Mouse (Mus musculus) midbrain, embryonic 12.5 days (tissue): ENCODE data around the gene Nfe2l2. TPM values are rescaled to one million over a fixed set of nuclear protein-coding genes. Genes with fewer than 3 reads are reported as not detected.
"Not testable (repeated sequence)": the region's sequence is repeated elsewhere in the genome, so short reads cannot be mapped to it uniquely, and the experiment has no call there.

Experiments
- ATAC-seq: fragments of 200-750 bp; cut with Nextera tagmentation; 2 replicates; pipeline ENCODE4 v1.8.0; 2017; ENCODE audit warnings: low read depth, moderate TSS enrichment, moderate library complexity; ENCODE audit not compliant: low FRiP score
- H3K27ac ChIP-seq: fragments of 300-500 bp; sonication (generic); replicated peaks from 2 replicates; pipeline ENCODE4 v1.5.1; 2016; ENCODE audit warnings: mild to moderate bottlenecking
- H3K27me3 ChIP-seq: fragments of 300-500 bp; sonication (generic); 2 replicates; pipeline ENCODE4 v1.6.1; 2016; ENCODE audit warnings: mild to moderate bottlenecking
- H3K36me3 ChIP-seq: fragments of 300-500 bp; sonication (generic); 2 replicates; pipeline ENCODE4 v1.6.1; 2016
- H3K4me1 ChIP-seq: fragments of 300-500 bp; sonication (generic); 2 replicates; pipeline ENCODE4 v1.6.1; 2016
- H3K4me2 ChIP-seq: fragments of 300-500 bp; sonication (generic); replicated peaks from 2 replicates; pipeline ENCODE4 v1.6.1; 2016; ENCODE audit warnings: mild to moderate bottlenecking, moderate library complexity
- H3K4me3 ChIP-seq: fragments of 300-500 bp; sonication (generic); 2 replicates; pipeline ENCODE4 v1.5.1; 2016; ENCODE audit warnings: mild to moderate bottlenecking
- H3K9ac ChIP-seq: fragments of 300-500 bp; sonication (generic); replicated peaks from 2 replicates; pipeline ENCODE4 v1.6.1; 2016; ENCODE audit warnings: mild to moderate bottlenecking, moderate library complexity
- H3K9me3 ChIP-seq: fragments of 300-500 bp; sonication (generic); 2 replicates; pipeline ENCODE4 v1.6.1; 2016; ENCODE audit warnings: mild to moderate bottlenecking
- WGBS: fragments of 180-500 bp; shearing (Covaris S2); methylation state at CpG from one replicate; pipeline ENCODE4 v1.1.7; 2016; 5-methylcytosine and 5-hydroxymethylcytosine counted together
- polyA plus RNA-seq: library from polyadenylated mRNA; unstranded; fragments of >200 nt; fragmentation: Nextera tagmentation; extraction: Ambion mirVana; gene quantifications from 2 replicates; pipeline ENCODE4 v1.2.1, GENCODE M21; 2016

Gene Nfe2l2
- polyA plus RNA-seq, 1 experiment from 2014 or later = 20.3 TPM

- Histone ChIP-seq H3K4me1 (peaks cover 23% of the 10 kb centered on the region), H3K36me3 (no peaks in the 10 kb centered on the region; the same call in 1 of the 2 replicates), H3K9ac (no peak overlapping the region), H3K27me3 (no peaks in the 10 kb centered on the region), H3K27ac (peak overlapping the region; percentile 93), H3K4me2 (no peak overlapping the region), H3K9me3 (no peaks in the 10 kb centered on the region), H3K4me3 (no peak overlapping the region)
- WGBS = 95% methylated on average over 5 of the region's 5 CpGs
- ATAC-seq = no peak
Observed at GRCm38 (mm10) chr2:75656924-75657323, 47.5 kb downstream of the Nfe2l2 start.

DNA sequence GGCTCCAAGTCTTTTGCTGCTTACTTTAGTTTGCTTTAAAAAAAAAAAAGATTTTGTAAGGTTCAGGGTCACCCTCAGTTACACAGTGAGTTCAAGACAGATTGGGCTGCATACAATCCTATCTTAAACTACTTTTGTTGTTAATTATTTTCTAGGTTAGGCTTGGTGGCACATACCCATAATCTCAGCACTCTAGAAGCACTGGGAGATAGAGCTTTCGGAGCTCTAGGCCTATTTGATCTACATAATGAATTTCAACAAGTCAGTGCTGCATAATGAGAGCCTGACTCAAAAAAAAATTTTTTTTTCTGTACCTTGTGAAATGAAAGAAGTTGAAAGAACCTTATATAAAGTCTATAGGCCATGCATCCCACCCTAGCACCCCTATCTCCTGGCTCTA lies 49.8 kb downstream of the Nfe2l2 start:
- Histone ChIP-seq H3K4me3 (no peak overlapping the region), H3K4me2 (no peak overlapping the region), H3K9ac (no peak overlapping the region), H3K27ac (no peak overlapping the region), H3K36me3 (no peaks in the 10 kb centered on the region), H3K27me3 (no peaks in the 10 kb centered on the region), H3K9me3 (no peaks in the 10 kb centered on the region), H3K4me1 (peaks cover 10% of the 10 kb centered on the region)
- WGBS = 85% methylated on average over 1 of the region's 1 CpGs
- ATAC-seq = no peak

DNA sequence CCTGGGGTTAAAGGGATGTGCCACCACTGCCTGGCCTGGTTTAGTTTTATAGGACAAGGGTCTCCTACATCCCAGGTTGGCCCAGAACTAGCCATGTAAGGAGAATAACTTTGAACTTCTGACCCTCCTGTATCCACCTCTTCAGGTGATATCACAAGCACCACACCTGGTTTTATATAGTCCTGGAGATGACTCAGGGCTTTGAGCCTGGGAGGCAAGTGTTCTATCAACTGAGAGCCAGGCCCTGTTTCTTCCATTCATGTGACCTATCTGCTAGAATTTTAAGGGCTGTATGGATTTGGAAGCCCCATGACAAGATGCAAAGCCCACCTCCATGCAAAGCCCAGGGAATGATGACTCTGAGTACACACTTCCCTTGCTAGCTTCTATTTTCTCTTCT lies 51.3 kb downstream of the Nfe2l2 start:
- no peak overlapping the region for H3K4me3 ChIP-seq
- H3K4me2 ChIP-seq = no peak overlapping the region
- no peak overlapping the region for H3K27ac ChIP-seq
- H3K9me3 ChIP-seq = no peaks in the 10 kb centered on the region
- no peak for ATAC-seq
- no peaks in the 10 kb centered on the region for H3K36me3 ChIP-seq
- no peak overlapping the region for H3K9ac ChIP-seq
- no peaks in the 10 kb centered on the region for H3K27me3 ChIP-seq
- peaks cover 10% of the 10 kb centered on the region for H3K4me1 ChIP-seq

DNA sequence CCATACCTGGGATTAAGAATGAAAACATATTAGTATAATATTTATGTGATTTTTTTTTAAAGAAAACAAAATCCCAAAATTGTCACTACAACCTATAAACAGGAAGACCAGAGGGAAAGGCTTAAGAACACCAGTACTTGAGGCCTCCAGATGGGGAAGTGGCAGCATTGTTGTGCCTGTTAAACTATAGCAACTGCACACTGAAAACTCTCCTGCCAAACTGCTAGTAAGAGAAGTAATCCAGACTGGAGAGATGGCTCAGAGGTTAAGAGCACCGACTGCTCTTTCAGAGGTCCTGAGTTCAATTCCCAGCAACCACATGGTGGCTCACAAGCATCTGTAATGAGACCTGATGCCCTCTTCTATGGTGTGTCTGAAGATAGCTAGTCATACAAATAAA lies 54.0 kb downstream of the Nfe2l2 start:
- H3K4me1 ChIP-seq = no peaks in the 10 kb centered on the region
- no peak for ATAC-seq
- H3K27ac ChIP-seq = no peak overlapping the region
- H3K4me2 ChIP-seq = no peak overlapping the region
- H3K4me3 ChIP-seq = no peak overlapping the region
- H3K9me3 ChIP-seq = no peaks in the 10 kb centered on the region
- 82% methylated on average over 1 of the region's 1 CpGs for WGBS
- H3K27me3 ChIP-seq = no peaks in the 10 kb centered on the region
- H3K36me3 ChIP-seq = no peaks in the 10 kb centered on the region
- no peak overlapping the region for H3K9ac ChIP-seq

DNA sequence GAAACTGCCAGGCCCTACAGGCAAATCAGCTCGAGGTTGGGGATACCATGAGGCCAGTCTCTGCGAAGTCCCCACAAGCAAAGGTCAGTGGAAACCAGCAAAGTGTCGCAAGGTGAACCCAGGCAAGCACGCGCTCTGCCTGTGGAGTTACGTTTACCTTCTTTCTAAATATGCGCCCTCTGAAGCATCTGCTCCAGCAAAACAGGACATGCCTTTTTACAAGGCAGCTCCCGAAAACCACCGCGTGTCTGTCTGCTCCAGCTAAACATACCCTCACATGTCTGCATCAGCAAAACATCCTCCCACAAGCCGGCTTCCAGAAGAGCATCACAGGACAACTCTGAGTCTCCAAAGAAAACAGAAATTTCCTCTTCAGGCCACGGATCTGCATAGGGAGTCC lies 59.2 kb downstream of the Nfe2l2 start:
- H3K4me2 ChIP-seq = no peak overlapping the region
- no peak overlapping the region for H3K9ac ChIP-seq
- H3K27ac ChIP-seq = no peak overlapping the region
- no peaks in the 10 kb centered on the region for H3K36me3 ChIP-seq
- H3K9me3 ChIP-seq = no peaks in the 10 kb centered on the region
- no peaks in the 10 kb centered on the region for H3K27me3 ChIP-seq
- 93% methylated on average over 12 of the region's 12 CpGs for WGBS
- no peak for ATAC-seq
- H3K4me1 ChIP-seq = no peaks in the 10 kb centered on the region
- H3K4me3 ChIP-seq = no peak overlapping the region

DNA sequence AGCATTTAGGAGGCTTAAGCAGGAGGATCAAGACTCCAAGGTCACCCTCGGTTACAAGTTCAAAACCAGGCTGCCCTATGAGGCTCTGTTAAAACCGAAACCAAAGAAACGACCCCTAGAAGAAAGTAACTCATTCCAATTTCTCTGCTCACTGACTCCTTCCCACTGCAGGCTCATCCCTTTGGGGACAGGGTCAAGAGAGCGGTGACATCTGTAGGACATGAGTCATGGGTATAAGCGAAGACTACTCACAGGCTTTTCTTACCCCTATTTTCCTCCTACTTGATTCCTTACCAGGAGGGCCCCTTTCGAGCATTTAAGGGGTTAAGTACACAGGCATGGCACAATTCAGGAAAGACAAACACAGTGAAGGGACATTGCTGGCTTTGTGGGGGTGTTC lies 60.5 kb downstream of the Nfe2l2 start:
- H3K36me3 ChIP-seq = no peaks in the 10 kb centered on the region
- H3K27me3 ChIP-seq = no peaks in the 10 kb centered on the region
- H3K27ac ChIP-seq = no peak overlapping the region
- H3K4me3 ChIP-seq = no peak overlapping the region
- H3K9ac ChIP-seq = no peak overlapping the region
- H3K4me1 ChIP-seq = no peaks in the 10 kb centered on the region
- ATAC-seq = no peak
- H3K4me2 ChIP-seq = no peak overlapping the region
- WGBS = 74% methylated on average over 6 of the region's 6 CpGs
- H3K9me3 ChIP-seq = no peaks in the 10 kb centered on the region

GRCm38 (mm10) chr2:75642795-75643550 lies 61.5 kb downstream of the Nfe2l2 start:
- no peak overlapping the region for H3K27ac ChIP-seq
- H3K9ac ChIP-seq = no peak overlapping the region
- H3K27me3 ChIP-seq = no peaks in the 10 kb centered on the region
- H3K36me3 ChIP-seq = no peaks in the 10 kb centered on the region
- H3K4me2 ChIP-seq = no peak overlapping the region
- no peaks in the 10 kb centered on the region for H3K4me1 ChIP-seq
- 85% methylated on average over 8 of the region's 8 CpGs for WGBS
- no peak for ATAC-seq
- no peak overlapping the region for H3K4me3 ChIP-seq
- no peaks in the 10 kb centered on the region for H3K9me3 ChIP-seq

DNA sequence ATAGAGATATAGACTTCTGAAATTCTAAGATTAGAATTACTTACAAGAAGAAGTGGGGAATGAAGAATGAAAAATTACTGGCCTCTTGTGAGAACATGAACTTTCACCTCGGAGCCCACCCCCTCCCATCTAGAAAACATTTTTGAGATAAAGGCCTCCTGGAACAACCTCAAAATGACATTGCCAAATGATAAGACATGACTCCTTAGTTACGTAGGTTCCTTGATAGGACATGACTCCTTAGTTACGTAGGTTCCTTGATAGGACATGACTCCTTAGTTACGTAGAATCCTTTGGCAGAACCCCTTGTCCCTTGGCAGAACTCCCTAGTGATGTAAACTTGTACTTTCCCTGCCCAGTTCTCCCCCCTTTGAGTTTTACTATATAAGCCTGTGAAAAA lies 62.1 kb downstream of the Nfe2l2 start:
- H3K36me3 ChIP-seq, H3K27me3 ChIP-seq, H3K9ac ChIP-seq, H3K27ac ChIP-seq, H3K9me3 ChIP-seq, H3K4me1 ChIP-seq, H3K4me3 ChIP-seq, H3K4me2 ChIP-seq, ATAC-seq: not testable (repeated sequence)
- WGBS = 96% methylated on average over 4 of the region's 4 CpGs

GRCm38 (mm10) chr2:75639535-75639934 lies 64.9 kb downstream of the Nfe2l2 start:
- ATAC-seq, H3K9me3 ChIP-seq, H3K4me3 ChIP-seq, H3K4me2 ChIP-seq, H3K27ac ChIP-seq, H3K9ac ChIP-seq, H3K27me3 ChIP-seq, H3K4me1 ChIP-seq, H3K36me3 ChIP-seq: not testable (repeated sequence)
- 75% methylated on average over 11 of the region's 12 CpGs for WGBS

DNA sequence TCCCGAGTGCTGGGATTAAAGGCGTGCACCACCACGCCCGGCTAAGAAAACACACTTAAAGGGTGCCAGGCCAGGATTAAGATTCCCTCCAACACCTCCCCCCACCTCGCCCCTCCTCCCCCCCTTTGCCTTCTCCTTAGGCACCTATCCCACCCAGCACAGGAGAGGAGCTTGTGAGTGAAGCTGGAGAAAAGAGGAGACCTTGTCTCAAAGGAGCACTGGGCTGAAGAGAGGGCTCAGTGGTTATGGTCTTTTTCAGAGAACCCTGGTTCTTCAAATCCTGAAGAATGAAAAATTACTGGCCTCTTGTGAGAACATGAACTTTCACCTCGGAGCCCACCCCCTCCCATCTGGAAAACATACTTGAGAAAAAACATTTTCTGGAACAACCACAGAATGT lies 66.6 kb downstream of the Nfe2l2 start:
- not testable (repeated sequence) for H3K4me3 ChIP-seq, H3K4me2 ChIP-seq, H3K27me3 ChIP-seq, H3K9me3 ChIP-seq, H3K36me3 ChIP-seq, H3K9ac ChIP-seq, ATAC-seq, H3K4me1 ChIP-seq, H3K27ac ChIP-seq
- WGBS = 85% methylated on average over 6 of the region's 6 CpGs

DNA sequence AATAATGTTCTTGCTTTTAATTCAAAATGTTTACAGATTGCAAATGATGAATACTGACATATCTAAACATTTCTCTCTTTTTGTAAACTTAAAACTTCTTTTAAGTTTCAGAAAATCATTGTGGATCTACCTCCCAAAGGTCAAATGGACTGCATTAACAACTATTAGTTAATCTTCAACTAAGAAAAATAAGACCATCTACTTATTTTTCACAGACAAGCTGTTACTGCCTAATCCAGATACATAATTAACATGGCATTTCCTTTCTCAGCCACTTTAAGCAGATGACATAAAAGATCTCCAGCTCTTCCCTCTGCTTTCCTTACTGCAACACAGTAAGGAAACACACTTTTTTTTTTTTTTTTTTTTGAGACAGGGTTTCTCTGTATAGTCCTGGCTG lies 67.1 kb downstream of the Nfe2l2 start:
- H3K27ac ChIP-seq = no peak overlapping the region
- no peaks in the 10 kb centered on the region for H3K9me3 ChIP-seq
- no peaks in the 10 kb centered on the region for H3K36me3 ChIP-seq
- H3K4me1 ChIP-seq = no peaks in the 10 kb centered on the region
- H3K9ac ChIP-seq = no peak overlapping the region
- no peak overlapping the region for H3K4me3 ChIP-seq
- H3K4me2 ChIP-seq = no peak overlapping the region
- ATAC-seq = no peak
- no peaks in the 10 kb centered on the region for H3K27me3 ChIP-seq

DNA sequence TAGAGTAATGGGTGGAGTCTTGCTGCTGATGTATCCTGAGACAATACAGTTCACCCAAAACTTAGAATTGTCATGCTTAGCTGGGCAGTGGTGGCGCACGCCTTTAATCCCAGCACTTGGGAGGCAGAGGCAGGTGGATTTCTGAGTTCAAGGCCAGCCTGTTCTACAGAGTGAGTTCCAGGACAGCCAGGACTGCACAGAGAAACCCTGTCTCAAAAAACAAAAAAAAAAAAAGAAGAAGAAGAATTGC lies 67.5 kb downstream of the Nfe2l2 start:
- not testable (repeated sequence) for H3K9me3 ChIP-seq, H3K4me2 ChIP-seq, H3K27ac ChIP-seq, H3K9ac ChIP-seq, H3K4me1 ChIP-seq, H3K36me3 ChIP-seq, H3K4me3 ChIP-seq, ATAC-seq, H3K27me3 ChIP-seq
- WGBS = 95% methylated on average over 2 of the region's 2 CpGs

DNA sequence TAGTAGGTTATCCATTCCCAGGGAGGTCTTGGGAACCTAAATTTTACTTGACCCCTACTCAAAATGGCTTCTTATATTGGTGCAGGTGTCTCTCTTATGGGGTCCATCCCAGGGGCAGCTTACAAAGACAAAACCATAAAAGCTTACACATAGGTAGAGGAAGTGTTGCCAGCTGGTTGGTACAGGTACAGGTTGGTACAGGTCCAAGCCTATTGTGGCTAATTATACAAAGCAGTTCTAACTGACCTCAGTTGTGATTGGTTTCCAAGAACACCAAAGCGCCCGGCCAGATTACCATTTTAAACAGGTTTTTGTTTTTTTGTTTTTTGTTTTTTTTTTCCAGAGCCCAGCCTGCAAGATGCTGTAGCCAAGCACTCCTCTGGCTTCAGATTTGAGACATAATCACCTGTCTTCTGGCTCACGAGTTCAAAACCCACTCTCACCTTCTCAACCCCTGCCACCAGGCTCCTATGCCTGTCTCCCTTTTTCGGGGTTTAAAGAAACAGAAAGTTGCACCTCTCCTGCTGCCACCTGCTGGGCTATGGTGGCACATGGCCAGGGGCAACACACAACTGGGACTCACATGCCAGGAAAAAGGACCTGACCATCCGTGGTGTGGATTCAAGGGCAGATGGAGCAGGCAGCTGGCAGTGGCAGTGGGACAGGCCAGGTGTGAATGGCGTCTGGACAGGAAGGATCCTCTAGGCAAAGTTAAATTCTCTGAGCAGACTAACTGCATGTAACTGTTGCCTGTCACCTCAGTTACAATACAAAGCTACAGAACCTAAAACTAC lies 68.0 kb downstream of the Nfe2l2 start:
- no peak for ATAC-seq
- Histone ChIP-seq H3K4me1 (no peaks in the 10 kb centered on the region), H3K9ac (no peak overlapping the region), H3K4me3 (no peak overlapping the region), H3K27ac (no peak overlapping the region), H3K27me3 (no peaks in the 10 kb centered on the region), H3K9me3 (no peaks in the 10 kb centered on the region), H3K4me2 (no peak overlapping the region), H3K36me3 (no peaks in the 10 kb centered on the region)
- 77% methylated on average over 6 of the region's 6 CpGs for WGBS
